Mouse (Mus musculus) layer of hippocampus, adult 11-12 months (tissue): Measurements from ENCODE around the gene Gjc3.

Source experiments
- DNase-seq: peaks from one replicate; pipeline ENCODE4 v3.0.0; 2022; ENCODE audit warnings: low spot score

Gjc3 gene

DNA sequence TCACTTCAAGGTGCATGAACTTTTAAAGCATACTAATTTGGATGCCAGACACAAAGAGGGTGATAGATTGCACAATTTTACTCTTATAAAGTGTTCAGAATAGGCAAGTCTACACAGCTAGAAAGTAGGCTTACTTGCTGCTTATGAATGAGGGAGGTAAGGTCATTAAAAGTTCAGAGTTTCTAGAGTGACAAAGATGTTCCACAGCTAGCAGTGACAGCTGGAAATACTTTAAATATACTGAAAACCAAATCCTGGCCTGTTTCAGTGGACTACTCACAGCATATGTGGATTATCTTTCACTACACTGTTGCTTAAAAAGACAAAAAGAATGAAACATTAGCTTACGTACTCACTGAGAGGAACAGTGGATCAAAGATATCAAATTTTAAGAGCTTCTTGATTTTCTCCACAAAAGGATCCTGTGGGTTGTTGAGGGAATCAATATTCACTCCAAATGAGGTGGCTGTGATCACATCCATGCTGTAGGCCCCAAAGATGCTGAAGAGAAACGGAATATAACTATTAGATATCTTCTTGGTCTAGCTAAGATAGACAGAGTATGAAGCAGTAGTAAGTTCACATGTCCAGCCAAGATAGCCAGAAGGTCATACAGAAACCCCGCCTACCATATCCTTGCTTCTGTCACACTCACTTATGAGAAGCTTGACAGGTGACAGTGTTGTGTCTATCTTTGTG is 53.2 kb downstream of the Gjc3 start:
- DNase-seq = no peak
